Mouse (Mus musculus): ENCODE measurements around the gene Gm45062.

- TF ChIP-seq CTCF (conservative IDR thresholded peaks at IDR 0.05 in 1 of 2, IDR thresholded peaks at IDR 0.05 in 1 of 2; ENCODE audit: low read depth in 2 of 2, low read length in 2 of 2) (no peak), EP300 (IDR thresholded peaks at IDR 0.05; ENCODE audit: low read length) (no peak), ZNF384 (IDR thresholded peaks at IDR 0.05; ENCODE audit: low read depth, low read length) (no peak), MAZ (IDR thresholded peaks at IDR 0.05; ENCODE audit: low read depth, low read length) (no peak), POLR2A (IDR thresholded peaks at IDR 0.05; ENCODE audit: low read depth, low read length) (no peak), E2F4 (IDR thresholded peaks at IDR 0.05; ENCODE audit: insufficient replicate concordance, low read depth, low read length) (no peak), NELFE (IDR thresholded peaks at IDR 0.05; ENCODE audit: low read depth, low read length) (no peak), UBTF (IDR thresholded peaks at IDR 0.05; ENCODE audit: low read depth, low read length) (no peak), MAX (IDR thresholded peaks at IDR 0.05; ENCODE audit: low read length) (no peak), MXI1 (IDR thresholded peaks at IDR 0.05; ENCODE audit: low read depth, low read length) (no peak)
Measured at GRCm38 (mm10) chr6:8339453-8339852, 80.2 kb downstream of the Gm45062 start.
